Mouse (Mus musculus) retina, postnatal 7 days (tissue): ENCODE measurements around the gene Dnaic2.

Experiments
- DNase-seq: peaks from one replicate; pipeline ENCODE4 v3.0.0-alpha.2; 2012; ENCODE audit warnings: low read depth, low spot score

Gene Dnaic2

DNA sequence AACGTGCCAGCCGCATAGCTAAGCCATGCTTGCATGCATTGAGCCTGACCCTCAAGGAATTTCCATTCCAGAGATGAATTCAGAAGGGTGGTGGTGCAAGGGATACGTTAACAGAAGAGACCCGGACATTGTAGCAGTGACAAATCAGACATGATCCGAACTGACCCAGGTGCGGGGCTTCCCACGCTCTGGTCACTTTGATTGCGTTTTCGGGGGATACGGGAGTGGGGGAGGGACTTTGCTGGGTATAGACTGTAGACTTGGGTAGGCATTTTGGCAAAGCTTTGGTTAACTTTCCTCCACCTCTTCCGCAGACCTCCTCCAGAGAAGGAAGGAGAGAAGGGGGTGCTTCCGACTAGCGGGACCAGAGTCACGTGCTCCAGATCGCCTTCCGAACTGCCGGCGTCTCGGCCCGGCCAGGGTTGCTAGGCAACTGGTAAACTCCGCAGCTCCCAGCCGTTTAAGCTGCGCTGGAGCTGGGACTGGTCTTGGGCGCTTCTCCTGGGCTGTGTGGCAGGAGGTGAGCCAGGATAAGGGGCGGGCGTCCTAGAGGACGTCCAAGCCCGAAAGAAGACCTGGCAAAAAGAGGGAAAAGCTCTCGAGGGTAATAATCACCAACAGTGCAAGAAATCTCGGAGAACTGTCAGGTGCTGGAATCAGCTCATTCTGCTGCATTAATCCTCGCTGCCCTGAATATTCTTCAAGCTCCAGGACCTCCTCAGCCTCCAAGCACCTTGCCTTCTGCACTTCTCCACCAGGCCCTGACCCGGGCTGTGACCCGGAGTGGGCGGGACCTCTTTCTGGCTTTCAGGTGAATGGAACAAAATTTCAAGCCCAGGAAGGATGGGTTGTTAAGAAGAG lies at the start of gene Dnaic2:
Gene Dnaic2, plus strand, starts transcription at position 444 of the 861 bp plus-strand sequence.
- DNase-seq: peak; percentile 66

GRCm38 (mm10) chr11:114679582-114679981 lies 47.6 kb upstream of the Dnaic2 start:
- DNase-seq: no peak

- DNase-seq: no peak
Measured at GRCm38 (mm10) chr11:114680291-114680690, 46.9 kb upstream of the Dnaic2 start.

- DNase-seq: no peak
Measured at GRCm38 (mm10) chr11:114681054-114681453, 46.2 kb upstream of the Dnaic2 start.

DNA sequence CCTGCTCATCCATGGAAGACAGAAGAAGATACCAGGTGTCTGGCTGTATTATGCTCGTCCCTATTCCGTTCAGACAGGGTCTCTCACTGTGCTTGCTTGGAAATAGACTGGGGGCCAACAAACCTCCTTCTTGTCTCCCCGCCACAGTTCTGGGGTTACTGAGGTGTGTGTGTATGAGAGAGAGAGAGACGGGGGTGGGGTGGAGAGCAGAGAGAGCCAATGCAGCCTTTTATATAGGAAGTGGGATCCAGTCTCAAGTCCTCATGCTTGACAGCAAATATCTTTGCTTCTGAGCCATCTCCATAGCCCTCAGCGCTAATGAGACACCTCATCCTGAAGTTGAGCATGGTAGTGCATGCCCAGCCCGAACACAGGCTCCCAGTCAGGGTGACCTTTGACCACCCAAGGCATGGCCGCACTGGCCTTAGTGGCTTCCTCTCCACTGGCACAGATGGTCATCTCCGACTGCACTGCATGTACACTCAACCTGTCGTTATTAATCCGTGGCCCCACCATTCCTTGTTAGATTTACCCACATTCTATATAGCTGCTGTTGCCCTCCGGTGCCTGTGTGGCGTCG lies 44.8 kb upstream of the Dnaic2 start:
- no peak for DNase-seq

DNA sequence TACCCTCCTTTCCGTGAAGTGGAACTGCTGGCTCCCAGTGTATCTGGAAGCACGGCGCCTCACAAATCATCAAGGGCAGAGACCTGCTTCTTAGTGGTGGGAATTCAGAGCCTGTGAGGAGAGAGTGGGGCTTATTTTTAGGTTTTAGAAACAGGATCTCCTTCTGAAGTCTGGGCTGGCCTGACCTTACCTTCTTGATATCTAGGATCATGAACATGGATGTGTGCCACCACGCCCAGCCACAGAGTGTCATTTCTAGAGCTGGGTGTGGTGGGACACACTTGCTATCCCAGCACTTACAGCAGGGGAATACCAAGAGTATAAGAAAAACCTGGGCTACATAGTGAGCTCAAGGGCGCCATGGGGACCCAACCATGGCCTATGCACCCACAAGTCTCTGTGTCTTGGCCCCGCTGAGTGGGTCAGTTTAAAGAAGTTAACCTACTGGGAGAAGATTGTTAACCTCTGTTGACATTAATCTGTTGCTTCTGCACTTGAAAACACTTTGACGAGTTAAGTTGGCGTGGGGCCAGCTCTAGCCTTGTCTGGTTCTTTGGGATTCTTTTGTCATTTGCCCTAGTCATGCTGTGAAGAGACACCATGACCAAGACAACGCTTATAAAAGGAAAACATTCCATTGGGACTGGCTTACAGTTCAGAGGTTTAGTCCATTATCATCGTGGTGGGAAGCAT lies 44.0 kb upstream of the Dnaic2 start:
- no peak for DNase-seq

DNA sequence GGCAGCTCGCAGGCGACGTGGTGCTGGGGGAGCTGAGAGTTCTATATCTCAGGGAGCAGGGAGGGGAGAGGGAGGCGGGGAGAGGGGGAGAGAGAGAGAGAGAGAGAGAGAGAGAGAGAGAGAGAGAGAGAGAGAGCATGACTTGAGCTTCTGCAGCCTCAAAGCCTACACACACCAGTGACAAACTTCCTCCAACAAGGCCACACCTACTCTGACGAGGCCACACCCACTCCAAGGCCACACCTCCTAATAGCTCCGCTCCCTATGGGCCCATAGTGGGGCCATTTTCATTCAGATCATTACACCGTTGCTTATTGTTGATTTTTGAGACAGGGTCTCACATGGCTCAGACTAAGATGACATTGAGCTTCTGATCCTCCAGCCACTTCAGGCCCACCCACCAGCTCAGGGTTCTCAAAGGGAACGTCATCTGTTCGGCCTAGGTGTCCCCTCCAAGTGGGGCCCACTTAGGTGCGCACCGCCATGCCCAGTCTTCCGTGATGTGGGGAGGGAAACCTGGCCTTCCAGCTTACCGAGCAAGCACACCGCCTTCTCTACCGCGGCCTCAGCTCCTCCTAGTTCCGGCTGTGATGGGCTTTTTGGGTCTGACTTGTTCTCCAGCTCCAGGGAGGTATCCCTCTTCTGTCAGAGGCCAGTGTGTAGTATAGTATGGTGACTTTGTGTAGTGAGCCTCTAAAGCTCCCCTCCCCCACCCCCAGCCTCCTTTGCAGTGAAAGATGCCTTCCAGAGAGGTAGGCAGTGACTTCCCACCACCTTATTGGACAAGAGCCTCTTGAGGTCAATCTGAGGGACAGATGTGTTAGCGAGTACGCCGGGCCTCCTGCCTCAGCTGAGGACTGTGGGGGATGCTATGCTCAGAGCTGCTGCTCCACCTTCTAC lies 43.2 kb upstream of the Dnaic2 start:
- no peak for DNase-seq

DNA sequence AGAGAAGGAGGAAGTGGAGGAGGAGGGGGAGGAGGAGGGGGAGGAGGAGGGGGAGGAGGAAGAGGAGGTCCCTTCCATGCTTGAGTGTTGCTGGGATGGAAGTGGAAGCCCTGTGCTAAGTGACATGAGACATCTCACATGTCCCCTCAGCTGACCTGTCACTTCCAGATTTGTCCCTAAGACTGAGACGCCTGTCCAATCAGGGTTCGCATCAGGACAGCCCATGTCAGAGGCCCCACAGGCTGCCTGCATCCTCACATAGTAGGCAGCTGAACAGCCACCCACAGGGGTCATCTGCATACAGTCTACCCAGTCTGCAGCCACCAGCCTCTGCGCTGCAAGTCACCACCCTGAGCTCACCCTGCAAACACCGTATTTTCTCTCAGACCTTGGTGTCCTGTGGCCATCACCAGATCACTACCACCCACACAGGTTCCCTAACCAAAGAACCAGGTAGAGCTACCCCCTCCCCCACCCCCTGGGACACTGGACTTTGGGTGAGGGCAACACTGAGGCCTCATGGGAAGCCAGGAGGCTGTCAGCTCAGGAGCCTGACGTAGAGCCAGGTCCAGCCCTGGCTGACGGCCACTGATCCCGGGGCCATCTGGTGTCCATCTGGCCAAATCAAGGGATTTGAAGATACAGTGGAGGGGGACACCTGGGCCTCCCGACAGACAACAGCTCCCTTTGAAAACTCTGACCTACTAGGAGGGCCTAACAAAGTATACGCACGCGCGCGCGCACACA lies 42.4 kb upstream of the Dnaic2 start:
- DNase-seq: peak; percentile 88

- DNase-seq: no peak
Measured at GRCm38 (mm10) chr11:114685526-114686040, 41.6 kb upstream of the Dnaic2 start.

GRCm38 (mm10) chr11:114686221-114686959 lies 40.8 kb upstream of the Dnaic2 start:
- no peak for DNase-seq

- no peak for DNase-seq
Measured at GRCm38 (mm10) chr11:114687574-114688188, 39.5 kb upstream of the Dnaic2 start.

DNA sequence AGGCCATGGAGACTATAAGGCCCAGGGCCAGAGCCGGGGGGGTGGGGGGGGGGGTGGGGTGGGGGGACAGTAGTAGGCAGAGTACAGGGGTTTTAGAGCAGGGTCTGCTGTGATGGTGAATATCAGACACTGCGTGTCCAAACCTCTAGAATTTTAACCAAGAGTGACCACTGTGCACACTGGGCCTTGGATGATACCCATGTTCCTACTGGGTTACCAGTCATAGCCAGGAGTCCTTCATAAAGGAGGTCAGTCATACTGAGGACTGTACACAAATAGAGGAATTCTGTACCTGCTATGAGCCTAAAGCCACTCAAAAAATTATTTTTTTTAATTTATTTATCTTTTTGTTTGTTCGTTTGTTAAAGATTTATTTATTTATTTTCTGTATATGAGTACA lies 38.5 kb upstream of the Dnaic2 start:
- DNase-seq: no peak

DNA sequence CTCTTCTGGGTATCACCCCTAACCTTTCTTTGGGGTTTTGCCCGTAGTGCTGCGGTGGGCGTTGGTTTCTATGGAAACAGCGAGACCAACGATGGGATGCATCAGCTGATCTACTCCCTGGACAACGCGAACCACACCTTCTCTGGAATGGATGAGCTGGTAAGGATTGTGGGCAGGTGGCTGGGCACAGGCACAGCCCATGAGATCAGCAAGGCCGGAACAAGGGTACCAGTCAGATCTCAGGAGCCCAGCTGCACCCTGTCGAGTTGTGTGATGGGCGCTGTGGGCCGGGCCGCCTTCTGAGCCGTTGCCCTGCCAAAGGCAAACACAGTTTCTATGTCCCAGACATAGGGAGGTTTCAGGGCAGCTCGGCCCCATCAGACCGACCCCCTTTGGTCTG lies 37.0 kb upstream of the Dnaic2 start:
- no peak for DNase-seq

DNA sequence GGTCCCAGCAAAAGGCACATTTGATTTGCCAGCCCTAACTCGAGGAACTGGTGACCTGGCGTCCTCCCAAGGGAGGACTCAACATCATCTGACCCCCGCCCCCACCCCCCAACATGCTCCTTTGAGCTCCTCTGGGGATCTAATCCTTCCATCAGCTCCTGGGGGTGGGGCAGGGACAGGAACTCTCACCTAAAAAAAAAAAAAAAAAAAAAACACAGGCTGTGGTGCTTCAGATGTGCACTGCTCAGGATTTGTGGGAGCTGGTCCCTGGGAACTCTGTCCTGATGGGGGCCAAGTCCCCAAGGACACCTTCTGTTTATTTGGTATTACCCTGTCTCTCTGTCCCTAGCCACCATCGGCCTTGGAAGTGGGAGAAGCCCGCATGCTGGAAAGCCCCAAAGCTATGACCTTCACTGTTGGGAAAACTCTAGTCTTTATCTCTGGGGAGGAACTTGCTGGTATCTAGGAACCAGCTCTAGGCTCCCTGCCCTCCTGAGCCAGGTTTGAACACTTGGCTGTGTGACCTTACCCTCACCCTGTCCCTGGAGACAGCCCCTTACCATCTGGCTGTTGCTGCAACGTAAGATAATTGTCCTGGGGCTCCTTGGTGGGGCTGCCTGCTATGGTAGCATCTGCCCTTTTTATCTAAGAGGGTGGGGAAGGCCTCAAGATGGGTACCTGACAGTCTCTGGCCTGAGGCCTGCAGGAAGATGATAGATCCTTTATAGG lies 35.6 kb upstream of the Dnaic2 start:
- DNase-seq: no peak

GRCm38 (mm10) chr11:114692601-114693000 lies 34.6 kb upstream of the Dnaic2 start:
- DNase-seq: no peak

DNA sequence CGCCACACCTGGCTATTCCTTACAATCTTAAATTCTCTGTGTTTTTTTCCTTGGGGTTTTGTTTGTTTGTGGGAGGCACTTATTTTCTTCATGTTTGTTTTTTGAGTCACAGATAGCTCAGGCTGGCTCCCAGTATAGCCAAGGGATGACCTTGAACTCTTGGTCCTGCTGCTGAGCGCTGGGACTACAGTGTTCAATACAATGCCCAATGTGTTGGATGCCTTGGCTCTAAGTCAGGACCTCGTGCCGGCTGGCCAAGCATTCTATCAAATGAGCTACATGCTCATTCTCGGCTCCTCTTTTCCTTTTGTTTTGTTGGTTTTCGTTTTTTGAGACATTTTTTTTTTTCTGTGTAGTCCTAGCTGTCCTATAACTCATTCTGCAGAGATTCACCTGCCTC lies 33.8 kb upstream of the Dnaic2 start:
- no peak for DNase-seq

DNA sequence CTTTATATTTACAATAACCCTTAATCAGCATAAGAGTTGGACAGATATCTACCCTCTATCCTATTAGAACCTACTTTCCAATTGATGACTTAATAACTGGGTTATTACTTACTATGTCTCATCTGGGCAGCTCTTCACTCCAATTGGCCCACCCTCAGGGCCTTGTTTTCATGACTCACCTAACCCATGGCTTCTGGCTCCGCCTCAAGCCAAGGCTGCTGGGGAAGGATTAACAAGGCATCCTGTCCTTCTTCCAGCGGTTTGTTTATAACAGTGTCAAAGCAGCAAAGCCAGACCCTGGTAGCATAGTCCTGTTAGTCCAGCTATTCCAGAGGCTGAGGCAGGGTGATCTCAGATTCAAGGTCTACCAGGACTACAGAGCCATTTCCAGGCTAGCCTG lies 32.8 kb upstream of the Dnaic2 start:
- DNase-seq: no peak

- no peak for DNase-seq
Measured at GRCm38 (mm10) chr11:114698496-114698895, 28.7 kb upstream of the Dnaic2 start.

GRCm38 (mm10) chr11:114699511-114699910 lies 27.7 kb upstream of the Dnaic2 start:
- DNase-seq: no peak
